Comparison of ENCODE assay signal across 10 mouse cellular contexts in the genomic region with DNA sequence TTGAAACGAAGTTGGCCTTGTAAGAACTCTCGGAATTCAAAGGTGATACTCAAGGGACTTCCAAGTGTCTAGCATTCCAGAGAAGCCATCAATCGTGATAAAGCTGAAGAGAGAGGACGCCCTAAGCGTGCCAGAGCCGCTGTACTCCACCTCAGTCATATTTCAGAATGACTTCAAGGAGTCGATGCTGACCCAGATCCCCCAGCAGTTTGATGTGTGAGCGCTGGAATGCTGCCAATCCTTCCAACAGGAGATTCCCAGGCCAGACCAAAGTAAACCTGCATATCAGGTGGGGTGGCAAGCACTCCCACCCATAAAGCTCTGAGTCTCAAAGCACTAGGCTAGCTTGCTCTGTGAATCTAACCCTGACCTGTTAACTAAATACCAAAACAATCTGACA.
DNase-seq lines count a peak whose midpoint lies in the region; TF ChIP-seq lines count a peak whose summit lies in the region.
"Had no signal": no experiment of that assay in that cellular context is flagged by ENCODE, and none has a peak within 500 bp of the region (broad histone marks: within the 10 kb centered on the region; RNA-seq: fewer than 3 reads in every experiment).

No protein-coding gene starts in this region.

- TF ChIP-seq CTCF in layer of hippocampus, adult 2 months (conservative IDR thresholded peaks at IDR 0.05), result no peak
- TF ChIP-seq CTCF in brain, embryonic 14.5 days (IDR thresholded peaks at IDR 0.05; ENCODE audit: borderline replicate concordance, extremely low read depth, insufficient read depth, insufficient read length), result no peak

- no peak overlapping the region for H3K4me3 ChIP-seq in layer of hippocampus, adult 2 months
- H3K4me3 ChIP-seq: embryonic facial prominence, embryonic 12.5 days; liver, embryonic 13.5 days had no signal

- peak; percentile 45 to 64 for DNase-seq in cerebellum, postnatal 14 days
- no peak for DNase-seq in cerebellum, adult 8-10 months
- DNase-seq in layer of hippocampus, adult 2 months (ENCODE audit: low spot score in 2 of 2), result no peak
- no peak for DNase-seq in layer of hippocampus, postnatal 10 days (ENCODE audit: low spot score in 2 of 2)
- DNase-seq in brain, embryonic 14.5 days (ENCODE audit: low read depth), result peak; percentile 54
- DNase-seq in lung, postnatal 14 days, result peak; percentile 56
- DNase-seq in frontal cortex, postnatal 25 days (ENCODE audit: low spot score in 2 of 2), result no peak
- no peak for DNase-seq in right cerebral cortex, postnatal 36 days (ENCODE audit: low spot score in 2 of 2)
- DNase-seq: liver, embryonic 13.5 days had no signal

- no peak for TF ChIP-seq POLR2A in brain, embryonic 14.5 days (IDR thresholded peaks at IDR 0.05; ENCODE audit: borderline replicate concordance, extremely low read depth, insufficient read depth, insufficient read length, poor library complexity, severe bottlenecking)

- H3K27ac ChIP-seq in layer of hippocampus, adult 2 months, result peak overlapping the region; percentile 89
- H3K27ac ChIP-seq: embryonic facial prominence, embryonic 12.5 days; liver, embryonic 13.5 days had no signal

Comparison
In these comparisons a context has a peak if more than half of its experiments do, and no peak if none do; other contexts are left out.
1. DNase-seq: peak in cerebellum, postnatal 14 days (2 of 2), brain, embryonic 14.5 days (single experiment) and lung, postnatal 14 days (single experiment); none in cerebellum, adult 8-10 months (single experiment), layer of hippocampus, adult 2 months (0 of 2), layer of hippocampus, postnatal 10 days (0 of 2), frontal cortex, postnatal 25 days (0 of 2) and right cerebral cortex, postnatal 36 days (0 of 2).